Mouse (Mus musculus) intestine, postnatal 0 days (tissue): Measurements from ENCODE around the gene Chpf. TPM values are rescaled to one million over a fixed set of nuclear protein-coding genes. Genes with fewer than 3 reads are reported as not detected.

Source experiments
- ATAC-seq: fragments of 200-750 bp; cut with Nextera tagmentation; 2 replicates; pipeline ENCODE4 v1.8.0; 2017; ENCODE audit warnings: mild to moderate bottlenecking, moderate TSS enrichment, moderate library complexity
- H3K27ac ChIP-seq: fragments of 300-500 bp; sonication (generic); 2 replicates; pipeline ENCODE4 v1.5.1; 2014; ENCODE audit warnings: mild to moderate bottlenecking, low read depth, low read length, moderate library complexity
- H3K27me3 ChIP-seq: fragments of 300-500 bp; sonication (generic); replicated peaks from 2 replicates; pipeline ENCODE4 v1.6.1; 2014; ENCODE audit warnings: low read length, mixed read lengths; ENCODE audit not compliant: control insufficient read depth, insufficient read depth
- H3K36me3 ChIP-seq: fragments of 300-500 bp; sonication (generic); 2 replicates; pipeline ENCODE4 v1.6.1; 2014; ENCODE audit warnings: mild to moderate bottlenecking, moderate library complexity; ENCODE audit not compliant: control insufficient read depth, insufficient read depth
- H3K4me1 ChIP-seq: fragments of 300-500 bp; sonication (generic); replicated peaks from 2 replicates; pipeline ENCODE4 v1.6.1; 2014; ENCODE audit warnings: antibody characterized with exemption, low read length, mixed read lengths; ENCODE audit not compliant: control insufficient read depth, insufficient read depth
- H3K4me2 ChIP-seq: fragments of 300-500 bp; sonication (generic); replicated peaks from 2 replicates; pipeline ENCODE4 v1.6.1; 2014; ENCODE audit warnings: low read depth, mild to moderate bottlenecking, moderate library complexity
- H3K4me3 ChIP-seq: fragments of 300-500 bp; sonication (generic); 2 replicates; pipeline ENCODE4 v1.5.1; 2014; ENCODE audit warnings: low read depth, low read length
- H3K9ac ChIP-seq: fragments of 300-500 bp; sonication (generic); 2 replicates; pipeline ENCODE4 v1.6.1; 2014; ENCODE audit warnings: mild to moderate bottlenecking, low read depth, low read length
- H3K9me3 ChIP-seq: fragments of 300-500 bp; sonication (generic); 2 replicates; pipeline ENCODE4 v1.6.1; 2016; ENCODE audit warnings: mixed run types; ENCODE audit not compliant: control insufficient read depth
- CTCF ChIP-seq: sonication (generic); IDR thresholded peaks from 2 replicates; pipeline ENCODE4 v1.5.1; 2016; ENCODE audit warnings: low read depth, mild to moderate bottlenecking, control low read depth, antibody characterized with exemption, moderate library complexity
- WGBS: fragments of 180-500 bp; shearing (Covaris S2); extraction: QIAGEN DNeasy Blood & Tissue Kit; methylation state at CpG from one replicate; pipeline ENCODE4 v1.1.7; 2014; 5-methylcytosine and 5-hydroxymethylcytosine counted together
- polyA plus RNA-seq: library from polyadenylated mRNA; unstranded; fragments of >200 nt; fragmentation: Nextera tagmentation; extraction: Ambion mirVana; gene quantifications from 2 replicates; pipeline ENCODE4 v1.2.1, GENCODE M21; 2015

Gene Chpf
- polyA plus RNA-seq, 1 experiment from 2014 or later, result 22.3 TPM

- Histone ChIP-seq H3K9ac (no peak overlapping the region), H3K4me2 (no peak overlapping the region), H3K27me3 (peaks cover 33% of the 10 kb centered on the region), H3K9me3 (no peaks in the 10 kb centered on the region), H3K27ac (no peak overlapping the region), H3K4me3 (no peak overlapping the region), H3K36me3 (peaks cover 33% of the 10 kb centered on the region; the same call in 1 of the 2 replicates), H3K4me1 (peaks cover 9% of the 10 kb centered on the region)
- 59% methylated on average over 3 of the region's 3 CpGs for WGBS
- TF ChIP-seq CTCF, result no peak
- ATAC-seq, result no peak
Observed at GRCm38 (mm10) chr1:75444208-75444607, 34.9 kb downstream of the Chpf start.

- TF ChIP-seq CTCF, result no peak
- no peak overlapping the region for H3K9ac ChIP-seq
- H3K27ac ChIP-seq, result no peak overlapping the region
- no peak overlapping the region for H3K4me2 ChIP-seq
- H3K4me1 ChIP-seq, result peaks cover 9% of the 10 kb centered on the region
- ATAC-seq, result no peak
- H3K36me3 ChIP-seq, result peaks cover 33% of the 10 kb centered on the region; the same call in 1 of the 2 replicates
- peaks cover 26% of the 10 kb centered on the region for H3K27me3 ChIP-seq
- H3K4me3 ChIP-seq, result no peak overlapping the region
- WGBS, result 60% methylated on average over 13 of the region's 13 CpGs
- no peaks in the 10 kb centered on the region for H3K9me3 ChIP-seq
Observed at GRCm38 (mm10) chr1:75443247-75444024, 35.7 kb downstream of the Chpf start.

GRCm38 (mm10) chr1:75442811-75443210, 36.3 kb downstream of the Chpf start:
- Histone ChIP-seq H3K4me1 (peaks cover 9% of the 10 kb centered on the region), H3K27me3 (peaks cover 21% of the 10 kb centered on the region), H3K4me2 (no peak overlapping the region), H3K27ac (no peak overlapping the region), H3K9ac (no peak overlapping the region), H3K36me3 (peaks cover 33% of the 10 kb centered on the region; the same call in 1 of the 2 replicates), H3K4me3 (no peak overlapping the region), H3K9me3 (no peaks in the 10 kb centered on the region)
- no peak for ATAC-seq
- 70% methylated on average over 8 of the region's 8 CpGs for WGBS
- no peak for TF ChIP-seq CTCF

GRCm38 (mm10) chr1:75442171-75442570, 36.9 kb downstream of the Chpf start:
- WGBS, result 84% methylated on average over 9 of the region's 9 CpGs
- no peak for TF ChIP-seq CTCF
- Histone ChIP-seq H3K4me3 (no peak overlapping the region), H3K27me3 (peaks cover 14% of the 10 kb centered on the region), H3K36me3 (peaks cover 33% of the 10 kb centered on the region; the same call in 1 of the 2 replicates), H3K9me3 (no peaks in the 10 kb centered on the region), H3K27ac (no peak overlapping the region), H3K9ac (no peak overlapping the region), H3K4me1 (peaks cover 4% of the 10 kb centered on the region), H3K4me2 (no peak overlapping the region)
- ATAC-seq, result no peak

GRCm38 (mm10) chr1:75441471-75441996, 37.6 kb downstream of the Chpf start:
- WGBS, result 88% methylated on average over 15 of the region's 15 CpGs
- H3K9me3 ChIP-seq, result no peaks in the 10 kb centered on the region
- ATAC-seq, result no peak
- H3K4me2 ChIP-seq, result no peak overlapping the region
- H3K9ac ChIP-seq, result no peak overlapping the region
- TF ChIP-seq CTCF, result no peak
- peaks cover 33% of the 10 kb centered on the region; the same call in 1 of the 2 replicates for H3K36me3 ChIP-seq
- H3K27ac ChIP-seq, result no peak overlapping the region
- H3K4me3 ChIP-seq, result no peak overlapping the region
- H3K27me3 ChIP-seq, result peaks cover 8% of the 10 kb centered on the region
- peaks cover 3% of the 10 kb centered on the region; the same call in 1 of the 2 replicates for H3K4me1 ChIP-seq

GRCm38 (mm10) chr1:75440661-75441060, 38.4 kb downstream of the Chpf start:
- ATAC-seq, result no peak
- peaks cover 33% of the 10 kb centered on the region; the same call in 1 of the 2 replicates for H3K36me3 ChIP-seq
- H3K9me3 ChIP-seq, result no peaks in the 10 kb centered on the region
- H3K4me3 ChIP-seq, result no peak overlapping the region
- H3K4me2 ChIP-seq, result no peak overlapping the region
- peaks cover 5% of the 10 kb centered on the region; the same call in 1 of the 2 replicates for H3K4me1 ChIP-seq
- no peak for TF ChIP-seq CTCF
- H3K9ac ChIP-seq, result no peak overlapping the region
- 93% methylated on average over 7 of the region's 7 CpGs for WGBS
- H3K27me3 ChIP-seq, result peaks cover 2% of the 10 kb centered on the region; the same call in 1 of the 2 replicates
- no peak overlapping the region for H3K27ac ChIP-seq
